Mouse (Mus musculus): Measurements from ENCODE around the gene Desi2. TPM values are rescaled to one million over a fixed set of nuclear protein-coding genes. Genes with fewer than 3 reads are reported as not detected.
"Not testable (repeated sequence)": the region's sequence is repeated elsewhere in the genome, so short reads cannot be mapped to it uniquely, and the experiment has no call there.

Desi2 gene
- polyA plus RNA-seq, 1 experiment, result 10.1 TPM

GRCm38 (mm10) chr1:178254598-178254997 is 67.4 kb downstream of the Desi2 start:
- no peak overlapping the region for H3K4me3 ChIP-seq (ENCODE audit: insufficient read depth, poor library complexity, severe bottlenecking)
- no peaks in the 10 kb centered on the region for H3K79me3 ChIP-seq (ENCODE audit: low read depth)
- TF ChIP-seq MYOG (IDR thresholded peaks at IDR 0.05; ENCODE audit: control insufficient read depth, extremely low read depth, insufficient read length) (no peak), MAX (IDR thresholded peaks at IDR 0.05) (no peak), MYOD1 (IDR thresholded peaks at IDR 0.05; ENCODE audit: control insufficient read depth, insufficient read length, low read depth) (no peak), CEBPB (IDR thresholded peaks at IDR 0.05; ENCODE audit: low read depth) (no peak)
- no peaks in the 10 kb centered on the region for H3K27me3 ChIP-seq (ENCODE audit: control insufficient read depth, insufficient read depth, insufficient read length)
- no peak overlapping the region for H3ac ChIP-seq (ENCODE audit: control insufficient read depth, insufficient read length, low read depth)
- no peaks in the 10 kb centered on the region for H3K79me2 ChIP-seq (ENCODE audit: control insufficient read depth, insufficient read depth)
- H3K36me3 ChIP-seq (ENCODE audit: control insufficient read depth, insufficient read depth), result peaks cover 21% of the 10 kb centered on the region

DNA sequence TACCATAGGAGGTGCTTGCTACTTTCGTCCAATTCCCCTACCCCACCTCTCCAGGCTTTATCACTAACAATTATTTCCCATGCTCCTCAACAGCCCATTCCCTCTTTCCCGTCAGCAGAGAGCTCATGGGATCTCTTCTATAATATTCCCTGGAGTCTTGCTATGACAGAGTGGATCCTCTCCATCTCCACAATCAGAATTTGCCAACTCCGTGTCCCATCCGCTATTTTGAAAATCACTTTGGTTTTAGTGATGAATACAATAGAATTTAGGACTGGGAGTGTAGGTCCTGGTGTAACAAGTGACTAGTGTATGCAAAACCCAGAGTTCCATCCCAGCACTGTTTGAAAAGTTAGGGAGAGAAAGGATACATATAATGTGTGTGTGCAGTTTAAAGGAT is 69.1 kb downstream of the Desi2 start:
- TF ChIP-seq MYOG (IDR thresholded peaks at IDR 0.05; ENCODE audit: control insufficient read depth, extremely low read depth, insufficient read length), result no peak
- TF ChIP-seq MAX (IDR thresholded peaks at IDR 0.05), result no peak
- no peak for TF ChIP-seq USF1 (IDR thresholded peaks at IDR 0.05; ENCODE audit: low read depth)
- TF ChIP-seq FOSL1 (IDR thresholded peaks at IDR 0.05; ENCODE audit: insufficient read depth, low read length, poor library complexity, severe bottlenecking), result no peak
- TF ChIP-seq MYOD1 (IDR thresholded peaks at IDR 0.05; ENCODE audit: control insufficient read depth, insufficient read length, low read depth), result no peak
- TF ChIP-seq CEBPB (IDR thresholded peaks at IDR 0.05; ENCODE audit: low read depth), result no peak
- TF ChIP-seq CTCF (IDR thresholded peaks at IDR 0.05; ENCODE audit: control insufficient read depth, insufficient read depth, insufficient read length), result no peak
- H3K36me3 ChIP-seq (ENCODE audit: control insufficient read depth, insufficient read depth), result peaks cover 5% of the 10 kb centered on the region
- no peaks in the 10 kb centered on the region for H3K79me2 ChIP-seq (ENCODE audit: control insufficient read depth, insufficient read depth)
- H3ac ChIP-seq (ENCODE audit: control insufficient read depth, insufficient read length, low read depth), result no peak overlapping the region
- H3K4me3 ChIP-seq (ENCODE audit: insufficient read depth, poor library complexity, severe bottlenecking), result no peak overlapping the region
- H3K27me3 ChIP-seq (ENCODE audit: control insufficient read depth, insufficient read depth, insufficient read length), result no peaks in the 10 kb centered on the region
- no peaks in the 10 kb centered on the region for H3K79me3 ChIP-seq (ENCODE audit: low read depth)

DNA sequence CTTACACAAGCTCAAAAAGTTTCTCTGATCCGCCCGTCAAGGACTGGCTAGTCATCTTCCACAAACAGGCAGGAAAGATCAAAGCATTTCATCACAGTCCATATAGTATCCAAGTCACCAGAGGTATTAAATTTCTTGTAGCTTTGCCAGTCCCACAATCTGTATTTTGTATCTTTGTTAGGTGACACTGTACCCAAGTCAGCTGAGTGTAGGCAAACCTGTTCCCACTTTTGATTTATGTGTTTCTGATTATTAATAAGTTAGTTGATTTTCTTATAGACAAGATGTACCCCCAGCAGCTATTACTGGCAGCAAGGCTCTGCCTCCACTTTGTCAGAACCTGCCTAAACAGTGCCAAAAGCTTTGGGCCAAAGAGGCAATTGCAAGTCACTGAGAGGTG is 71.6 kb downstream of the Desi2 start:
- TF ChIP-seq CEBPB (IDR thresholded peaks at IDR 0.05; ENCODE audit: low read depth) (no peak), MAX (IDR thresholded peaks at IDR 0.05) (no peak), CTCF (IDR thresholded peaks at IDR 0.05; ENCODE audit: control insufficient read depth, insufficient read depth, insufficient read length) (no peak), USF1 (IDR thresholded peaks at IDR 0.05; ENCODE audit: low read depth) (no peak), MYOG (IDR thresholded peaks at IDR 0.05; ENCODE audit: control insufficient read depth, extremely low read depth, insufficient read length) (no peak), FOSL1 (IDR thresholded peaks at IDR 0.05; ENCODE audit: insufficient read depth, low read length, poor library complexity, severe bottlenecking) (no peak), MYOD1 (IDR thresholded peaks at IDR 0.05; ENCODE audit: control insufficient read depth, insufficient read length, low read depth) (no peak)
- Histone ChIP-seq H3K36me3 (ENCODE audit: control insufficient read depth, insufficient read depth) (no peaks in the 10 kb centered on the region), H3K79me3 (ENCODE audit: low read depth) (no peaks in the 10 kb centered on the region)

DNA sequence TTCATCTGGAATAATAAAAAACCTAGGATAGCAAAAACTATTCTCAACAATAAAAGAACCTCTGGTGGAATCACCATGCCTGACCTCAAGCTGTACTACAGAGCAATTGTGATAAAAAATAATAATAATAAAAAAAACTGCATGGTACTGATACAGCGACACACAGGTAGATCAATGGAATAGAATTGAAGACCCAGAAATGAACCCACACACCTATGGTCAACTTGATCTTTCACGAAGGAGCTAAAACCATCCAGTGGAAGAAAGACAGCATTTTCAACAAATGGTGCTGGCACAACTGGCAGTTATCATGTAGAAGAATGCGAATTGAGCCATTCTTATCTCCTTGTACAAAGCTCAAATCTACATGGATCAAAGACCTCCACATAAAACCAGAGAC is 78.2 kb downstream of the Desi2 start:
- H3K79me3 ChIP-seq (ENCODE audit: low read depth); H3K79me2 ChIP-seq (ENCODE audit: control insufficient read depth, insufficient read depth); H3K36me3 ChIP-seq (ENCODE audit: control insufficient read depth, insufficient read depth); H3K4me3 ChIP-seq (ENCODE audit: insufficient read depth, poor library complexity, severe bottlenecking); H3K27me3 ChIP-seq (ENCODE audit: control insufficient read depth, insufficient read depth, insufficient read length); H3ac ChIP-seq (ENCODE audit: control insufficient read depth, insufficient read length, low read depth): not testable (repeated sequence)

More for the DNA sequence above, 71.6 kb downstream of the Desi2 start:
- no peak overlapping the region for H3ac ChIP-seq (ENCODE audit: control insufficient read depth, insufficient read length, low read depth)
- H3K4me3 ChIP-seq (ENCODE audit: insufficient read depth, poor library complexity, severe bottlenecking), result no peak overlapping the region
- no peaks in the 10 kb centered on the region for H3K79me2 ChIP-seq (ENCODE audit: control insufficient read depth, insufficient read depth)
- H3K27me3 ChIP-seq (ENCODE audit: control insufficient read depth, insufficient read depth, insufficient read length), result no peaks in the 10 kb centered on the region

- no peaks in the 10 kb centered on the region for H3K79me3 ChIP-seq (ENCODE audit: low read depth)
- TF ChIP-seq CEBPB (IDR thresholded peaks at IDR 0.05; ENCODE audit: low read depth) (no peak), FOSL1 (IDR thresholded peaks at IDR 0.05; ENCODE audit: insufficient read depth, low read length, poor library complexity, severe bottlenecking) (no peak), MYOG (IDR thresholded peaks at IDR 0.05; ENCODE audit: control insufficient read depth, extremely low read depth, insufficient read length) (no peak), MYOD1 (IDR thresholded peaks at IDR 0.05; ENCODE audit: control insufficient read depth, insufficient read length, low read depth) (no peak), CTCF (IDR thresholded peaks at IDR 0.05; ENCODE audit: control insufficient read depth, insufficient read depth, insufficient read length) (no peak), USF1 (IDR thresholded peaks at IDR 0.05; ENCODE audit: low read depth) (no peak)
- no peak overlapping the region for H3ac ChIP-seq (ENCODE audit: control insufficient read depth, insufficient read length, low read depth)
- H3K27me3 ChIP-seq (ENCODE audit: control insufficient read depth, insufficient read depth, insufficient read length), result no peaks in the 10 kb centered on the region
- no peaks in the 10 kb centered on the region for H3K79me2 ChIP-seq (ENCODE audit: control insufficient read depth, insufficient read depth)
- H3K36me3 ChIP-seq (ENCODE audit: control insufficient read depth, insufficient read depth), result no peaks in the 10 kb centered on the region
- H3K4me3 ChIP-seq (ENCODE audit: insufficient read depth, poor library complexity, severe bottlenecking), result no peak overlapping the region
Observed at GRCm38 (mm10) chr1:178270635-178271034, 83.4 kb downstream of the Desi2 start.

DNA sequence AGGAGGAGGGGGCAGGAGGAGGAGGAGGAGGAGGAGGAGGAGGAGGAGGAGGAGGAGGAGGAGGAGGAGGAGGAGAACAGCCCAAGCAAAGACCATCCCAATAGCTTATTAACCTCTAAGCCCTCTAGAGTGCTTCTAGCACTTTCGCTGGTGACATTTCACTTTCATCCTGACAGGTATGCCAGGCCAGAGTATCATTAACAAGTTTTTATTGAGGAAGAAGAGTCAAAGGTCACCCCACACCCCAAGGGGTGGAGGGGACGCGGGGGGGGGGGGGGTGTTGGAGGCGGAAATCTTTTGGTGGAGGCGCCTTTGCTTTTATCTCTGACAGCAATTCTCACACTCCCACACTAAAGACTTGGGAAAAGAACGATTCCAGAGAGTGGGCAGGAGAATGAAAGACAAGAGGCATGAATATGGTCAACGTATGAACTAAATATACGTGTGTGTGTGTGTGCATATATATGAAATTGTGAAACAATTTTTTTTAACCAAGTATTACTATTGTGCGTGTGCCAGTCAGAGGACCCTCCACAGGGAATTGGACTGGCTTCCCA is 88.0 kb downstream of the Desi2 start:
- Histone ChIP-seq H3K27me3 (ENCODE audit: control insufficient read depth, insufficient read depth, insufficient read length) (no peaks in the 10 kb centered on the region), H3K36me3 (ENCODE audit: control insufficient read depth, insufficient read depth) (no peaks in the 10 kb centered on the region), H3K79me3 (ENCODE audit: low read depth) (no peaks in the 10 kb centered on the region), H3K4me3 (ENCODE audit: insufficient read depth, poor library complexity, severe bottlenecking) (no peak overlapping the region), H3K79me2 (ENCODE audit: control insufficient read depth, insufficient read depth) (no peaks in the 10 kb centered on the region), H3ac (ENCODE audit: control insufficient read depth, insufficient read length, low read depth) (no peak overlapping the region)
- no peak for TF ChIP-seq MAX (IDR thresholded peaks at IDR 0.05)
- no peak for TF ChIP-seq MYOG (IDR thresholded peaks at IDR 0.05; ENCODE audit: control insufficient read depth, extremely low read depth, insufficient read length)
- no peak for TF ChIP-seq FOSL1 (IDR thresholded peaks at IDR 0.05; ENCODE audit: insufficient read depth, low read length, poor library complexity, severe bottlenecking)
- no peak for TF ChIP-seq USF1 (IDR thresholded peaks at IDR 0.05; ENCODE audit: low read depth)
- TF ChIP-seq CEBPB (IDR thresholded peaks at IDR 0.05; ENCODE audit: low read depth), result no peak
- TF ChIP-seq MYOD1 (IDR thresholded peaks at IDR 0.05; ENCODE audit: control insufficient read depth, insufficient read length, low read depth), result no peak
- no peak for TF ChIP-seq CTCF (IDR thresholded peaks at IDR 0.05; ENCODE audit: control insufficient read depth, insufficient read depth, insufficient read length)
